Mouse (Mus musculus): ENCODE measurements around the gene Zdhhc13. TPM values are rescaled to one million over a fixed set of nuclear protein-coding genes. Genes with fewer than 3 reads are reported as not detected.

Zdhhc13 gene
- polyA plus RNA-seq, 1 experiment from 2014 or later: 28.7 TPM

DNA sequence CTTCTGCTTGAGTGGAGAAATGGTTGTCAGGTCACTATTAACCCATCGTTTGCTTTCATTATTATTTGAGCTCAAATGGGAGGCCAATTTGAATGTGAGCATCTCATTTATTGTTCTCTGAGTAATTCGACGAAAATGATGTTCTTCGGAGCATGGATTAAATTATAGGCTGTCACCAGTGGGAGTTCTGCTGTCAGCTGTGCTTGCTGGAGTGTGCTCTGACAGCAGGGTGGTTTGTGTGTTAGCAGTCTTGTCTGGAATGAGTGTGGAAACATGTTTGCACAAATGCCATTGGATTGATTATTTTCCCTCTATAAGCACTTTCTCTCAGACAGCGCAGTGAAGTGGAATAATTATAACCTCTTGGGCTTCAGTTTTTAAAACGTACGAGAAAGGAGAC lies 14.6 kb downstream of the Zdhhc13 start:
- Histone ChIP-seq H3K36me3 (ENCODE audit: control insufficient read depth, insufficient read depth, low read length) (0 out of 2 replicates have a peak, but pooled peaks cover 2% of the 10 kb centered on the region), H3K27ac (replicated peaks; ENCODE audit: low read depth, low read length) (no peak overlapping the region)
- 85% methylated on average over 7 of the region's 7 CpGs for WGBS

GRCm38 (mm10) chr7:48806587-48806986 lies 17.8 kb downstream of the Zdhhc13 start:
- no peaks in the 10 kb centered on the region for H3K9me3 ChIP-seq (ENCODE audit: control insufficient read depth, low read length)
- H3K9ac ChIP-seq (ENCODE audit: low read length): no peak overlapping the region
- H3K27ac ChIP-seq (replicated peaks; ENCODE audit: low read depth, low read length): no peak overlapping the region
- DNase-seq (ENCODE audit: low spot score) (no peak), ATAC-seq (ENCODE audit: insufficient number of reproducible peaks, low FRiP score, low TSS enrichment, low read depth) (no peak)
- 91% methylated on average over 4 of the region's 4 CpGs for WGBS
- H3K4me2 ChIP-seq (ENCODE audit: low read depth, severe bottlenecking): no peak overlapping the region
- H3K4me1 ChIP-seq (ENCODE audit: control insufficient read depth, insufficient read depth, low read length): no peaks in the 10 kb centered on the region
- 0 out of 2 replicates have a peak, but pooled peaks cover 2% of the 10 kb centered on the region for H3K36me3 ChIP-seq (ENCODE audit: control insufficient read depth, insufficient read depth, low read length)
- no peak overlapping the region for H3K4me3 ChIP-seq (ENCODE audit: low read depth, low read length)
- no peaks in the 10 kb centered on the region for H3K27me3 ChIP-seq (ENCODE audit: control insufficient read depth, insufficient read depth, low read length)

More for the DNA sequence above, 14.6 kb downstream of the Zdhhc13 start:
- Histone ChIP-seq H3K4me1 (ENCODE audit: control insufficient read depth, insufficient read depth, low read length) (no peaks in the 10 kb centered on the region), H3K9ac (ENCODE audit: low read length) (no peak overlapping the region), H3K9me3 (ENCODE audit: control insufficient read depth, low read length) (no peaks in the 10 kb centered on the region), H3K27me3 (ENCODE audit: control insufficient read depth, insufficient read depth, low read length) (no peaks in the 10 kb centered on the region), H3K4me2 (ENCODE audit: low read depth, severe bottlenecking) (no peak overlapping the region), H3K4me3 (ENCODE audit: low read depth, low read length) (no peak overlapping the region)
- no peak for ATAC-seq (ENCODE audit: insufficient number of reproducible peaks, low FRiP score, low TSS enrichment, low read depth)
- no peak for DNase-seq (ENCODE audit: low spot score)

DNA sequence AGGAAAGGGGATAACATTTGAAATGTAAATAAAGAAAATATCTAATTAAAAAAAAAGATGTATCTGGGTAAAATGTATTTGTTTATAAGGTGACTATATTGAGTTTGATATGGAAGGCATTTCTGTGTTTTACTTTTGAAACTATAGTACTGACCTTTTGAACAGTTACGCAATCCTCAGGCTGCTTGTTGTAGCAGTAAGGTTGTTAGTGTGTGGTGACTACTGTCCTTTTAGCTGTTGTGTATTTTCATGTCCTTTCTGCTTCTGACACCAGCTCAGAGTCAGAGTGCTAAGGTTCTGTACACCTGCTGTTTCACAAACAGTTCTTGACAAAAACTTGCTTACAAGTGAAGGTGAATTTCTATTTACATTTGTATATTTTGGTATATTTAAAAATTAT lies 21.8 kb downstream of the Zdhhc13 start:
- no peaks in the 10 kb centered on the region for H3K27me3 ChIP-seq (ENCODE audit: control insufficient read depth, insufficient read depth, low read length)
- H3K9ac ChIP-seq (ENCODE audit: low read length): no peak overlapping the region
- no peak overlapping the region for H3K27ac ChIP-seq (replicated peaks; ENCODE audit: low read depth, low read length)
- H3K4me2 ChIP-seq (ENCODE audit: low read depth, severe bottlenecking): no peak overlapping the region
- H3K36me3 ChIP-seq (ENCODE audit: control insufficient read depth, insufficient read depth, low read length): no peaks in the 10 kb centered on the region
- no peaks in the 10 kb centered on the region for H3K4me1 ChIP-seq (ENCODE audit: control insufficient read depth, insufficient read depth, low read length)
- ATAC-seq (ENCODE audit: insufficient number of reproducible peaks, low FRiP score, low TSS enrichment, low read depth): no peak
- WGBS: 100% methylated on average over 1 of the region's 1 CpGs
- no peak for DNase-seq (ENCODE audit: low spot score)
- H3K9me3 ChIP-seq (ENCODE audit: control insufficient read depth, low read length): no peaks in the 10 kb centered on the region
- no peak overlapping the region for H3K4me3 ChIP-seq (ENCODE audit: low read depth, low read length)

DNA sequence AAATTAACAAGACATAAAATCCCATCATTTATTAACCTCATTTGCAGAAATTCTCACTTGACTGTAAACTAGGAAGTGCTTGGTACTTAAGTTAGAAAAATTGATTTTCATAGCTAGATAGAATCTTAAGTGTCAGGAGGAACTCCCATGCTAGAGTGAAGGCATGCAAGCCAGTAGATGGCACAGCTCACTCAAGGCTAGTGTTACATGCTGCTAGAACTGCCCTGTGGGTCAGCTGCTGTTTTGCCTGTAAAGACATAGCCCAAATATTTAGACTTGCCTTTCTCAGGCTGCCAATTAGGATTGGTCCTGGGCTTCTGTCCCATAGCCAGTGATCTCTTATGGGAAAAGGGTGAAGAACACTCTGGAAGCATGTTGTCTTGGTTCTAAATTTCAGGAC lies 23.6 kb downstream of the Zdhhc13 start:
- Histone ChIP-seq H3K9ac (ENCODE audit: low read length) (no peak overlapping the region), H3K9me3 (ENCODE audit: control insufficient read depth, low read length) (no peaks in the 10 kb centered on the region), H3K27me3 (ENCODE audit: control insufficient read depth, insufficient read depth, low read length) (no peaks in the 10 kb centered on the region), H3K36me3 (ENCODE audit: control insufficient read depth, insufficient read depth, low read length) (no peaks in the 10 kb centered on the region), H3K27ac (replicated peaks; ENCODE audit: low read depth, low read length) (no peak overlapping the region), H3K4me3 (ENCODE audit: low read depth, low read length) (no peak overlapping the region), H3K4me2 (ENCODE audit: low read depth, severe bottlenecking) (no peak overlapping the region), H3K4me1 (ENCODE audit: control insufficient read depth, insufficient read depth, low read length) (no peaks in the 10 kb centered on the region)
- ATAC-seq (ENCODE audit: insufficient number of reproducible peaks, low FRiP score, low TSS enrichment, low read depth): no peak
- no peak for DNase-seq (ENCODE audit: low spot score)

DNA sequence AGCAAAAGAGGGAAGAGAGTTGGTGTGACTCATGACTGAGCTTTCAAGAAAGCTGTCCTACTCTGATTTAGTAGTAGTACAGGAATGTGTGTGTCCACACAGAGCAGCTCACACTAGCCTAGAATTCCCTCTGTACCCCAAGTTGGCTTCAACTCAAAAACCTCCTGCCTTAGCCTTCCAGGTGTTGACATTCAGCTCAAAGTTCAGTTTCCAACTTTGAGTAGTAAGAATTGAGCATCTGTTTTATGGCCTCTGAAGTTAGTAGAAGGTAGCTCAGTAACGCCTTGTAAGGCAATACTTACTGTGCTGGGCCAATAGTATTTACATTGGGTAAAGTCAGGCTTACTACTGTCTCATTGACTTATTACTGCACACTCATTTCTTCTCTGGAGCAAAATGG lies 24.8 kb downstream of the Zdhhc13 start:
- H3K9ac ChIP-seq (ENCODE audit: low read length): no peak overlapping the region

GRCm38 (mm10) chr7:48821654-48822053 lies 32.9 kb downstream of the Zdhhc13 start:
- Histone ChIP-seq H3K4me2 (ENCODE audit: low read depth, severe bottlenecking) (no peak overlapping the region), H3K9ac (ENCODE audit: low read length) (no peak overlapping the region), H3K9me3 (ENCODE audit: control insufficient read depth, low read length) (no peaks in the 10 kb centered on the region), H3K4me3 (ENCODE audit: low read depth, low read length) (no peak overlapping the region), H3K27me3 (ENCODE audit: control insufficient read depth, insufficient read depth, low read length) (no peaks in the 10 kb centered on the region), H3K36me3 (ENCODE audit: control insufficient read depth, insufficient read depth, low read length) (peaks cover 2% of the 10 kb centered on the region; the same call in 1 of the 2 replicates), H3K4me1 (ENCODE audit: control insufficient read depth, insufficient read depth, low read length) (no peaks in the 10 kb centered on the region), H3K27ac (replicated peaks; ENCODE audit: low read depth, low read length) (no peak overlapping the region)
- 88% methylated on average over 5 of the region's 5 CpGs for WGBS
- ATAC-seq (ENCODE audit: insufficient number of reproducible peaks, low FRiP score, low TSS enrichment, low read depth): no peak
- no peak for DNase-seq (ENCODE audit: low spot score)

More for the DNA sequence above, 24.8 kb downstream of the Zdhhc13 start:
- Histone ChIP-seq H3K4me3 (ENCODE audit: low read depth, low read length) (no peak overlapping the region), H3K27me3 (ENCODE audit: control insufficient read depth, insufficient read depth, low read length) (no peaks in the 10 kb centered on the region), H3K9me3 (ENCODE audit: control insufficient read depth, low read length) (no peaks in the 10 kb centered on the region), H3K27ac (replicated peaks; ENCODE audit: low read depth, low read length) (no peak overlapping the region), H3K4me1 (ENCODE audit: control insufficient read depth, insufficient read depth, low read length) (no peaks in the 10 kb centered on the region), H3K36me3 (ENCODE audit: control insufficient read depth, insufficient read depth, low read length) (no peaks in the 10 kb centered on the region), H3K4me2 (ENCODE audit: low read depth, severe bottlenecking) (no peak overlapping the region)
- no peak for ATAC-seq (ENCODE audit: insufficient number of reproducible peaks, low FRiP score, low TSS enrichment, low read depth)
- DNase-seq (ENCODE audit: low spot score): no peak
- WGBS: 88% methylated on average over 1 of the region's 1 CpGs

GRCm38 (mm10) chr7:48823621-48824020 lies 34.8 kb downstream of the Zdhhc13 start:
- H3K27me3 ChIP-seq (ENCODE audit: control insufficient read depth, insufficient read depth, low read length): no peaks in the 10 kb centered on the region
- DNase-seq (ENCODE audit: low spot score) (no peak), ATAC-seq (ENCODE audit: insufficient number of reproducible peaks, low FRiP score, low TSS enrichment, low read depth) (no peak)
- peaks cover 2% of the 10 kb centered on the region; the same call in 1 of the 2 replicates for H3K36me3 ChIP-seq (ENCODE audit: control insufficient read depth, insufficient read depth, low read length)
- no peak overlapping the region for H3K9ac ChIP-seq (ENCODE audit: low read length)
- no peak overlapping the region for H3K4me2 ChIP-seq (ENCODE audit: low read depth, severe bottlenecking)
- H3K4me1 ChIP-seq (ENCODE audit: control insufficient read depth, insufficient read depth, low read length): no peaks in the 10 kb centered on the region
- WGBS: 96% methylated on average over 3 of the region's 3 CpGs
- no peak overlapping the region for H3K4me3 ChIP-seq (ENCODE audit: low read depth, low read length)
- no peaks in the 10 kb centered on the region for H3K9me3 ChIP-seq (ENCODE audit: control insufficient read depth, low read length)
- no peak overlapping the region for H3K27ac ChIP-seq (replicated peaks; ENCODE audit: low read depth, low read length)

GRCm38 (mm10) chr7:48824671-48825070 lies 35.9 kb downstream of the Zdhhc13 start:
- 95% methylated on average over 1 of the region's 1 CpGs for WGBS
- ATAC-seq (ENCODE audit: insufficient number of reproducible peaks, low FRiP score, low TSS enrichment, low read depth): no peak
- Histone ChIP-seq H3K36me3 (ENCODE audit: control insufficient read depth, insufficient read depth, low read length) (peaks cover 2% of the 10 kb centered on the region; the same call in 1 of the 2 replicates), H3K9me3 (ENCODE audit: control insufficient read depth, low read length) (no peaks in the 10 kb centered on the region), H3K4me3 (ENCODE audit: low read depth, low read length) (no peak overlapping the region), H3K27me3 (ENCODE audit: control insufficient read depth, insufficient read depth, low read length) (no peaks in the 10 kb centered on the region), H3K4me1 (ENCODE audit: control insufficient read depth, insufficient read depth, low read length) (no peaks in the 10 kb centered on the region), H3K4me2 (ENCODE audit: low read depth, severe bottlenecking) (no peak overlapping the region), H3K27ac (replicated peaks; ENCODE audit: low read depth, low read length) (no peak overlapping the region), H3K9ac (ENCODE audit: low read length) (no peak overlapping the region)
- no peak for DNase-seq (ENCODE audit: low spot score)

GRCm38 (mm10) chr7:48825170-48825569 lies 36.4 kb downstream of the Zdhhc13 start:
- Histone ChIP-seq H3K36me3 (ENCODE audit: control insufficient read depth, insufficient read depth, low read length) (peaks cover 2% of the 10 kb centered on the region; the same call in 1 of the 2 replicates), H3K9ac (ENCODE audit: low read length) (no peak overlapping the region), H3K27me3 (ENCODE audit: control insufficient read depth, insufficient read depth, low read length) (no peaks in the 10 kb centered on the region), H3K4me2 (ENCODE audit: low read depth, severe bottlenecking) (no peak overlapping the region), H3K4me1 (ENCODE audit: control insufficient read depth, insufficient read depth, low read length) (no peaks in the 10 kb centered on the region), H3K9me3 (ENCODE audit: control insufficient read depth, low read length) (no peaks in the 10 kb centered on the region), H3K27ac (replicated peaks; ENCODE audit: low read depth, low read length) (no peak overlapping the region), H3K4me3 (ENCODE audit: low read depth, low read length) (no peak overlapping the region)
- 82% methylated on average over 6 of the region's 6 CpGs for WGBS
- ATAC-seq (ENCODE audit: insufficient number of reproducible peaks, low FRiP score, low TSS enrichment, low read depth) (no peak), DNase-seq (ENCODE audit: low spot score) (no peak)
